21 mouse cellular contexts compared by ENCODE assay signal in genomic region chr2:60804763-60805162, GRCm38 (mm10).
DNase-seq lines count a peak whose midpoint lies in the region; ATAC-seq and TF ChIP-seq lines count a peak whose summit lies in the region.
"Had no signal": no experiment of that assay in that cellular context is flagged by ENCODE, and none has a peak within 500 bp of the region (broad histone marks: within the 10 kb centered on the region; RNA-seq: fewer than 3 reads in every experiment).

No protein-coding gene starts in this region.

- WGBS in hindbrain, embryonic 14.5 days = 61% methylated on average over 7 of the region's 7 CpGs
- 74% methylated on average over 7 of the region's 7 CpGs for WGBS in hindbrain, embryonic 10.5 days
- 46% methylated on average over 7 of the region's 7 CpGs for WGBS in embryonic facial prominence, embryonic 15.5 days

- H3K4me3 ChIP-seq in gastrocnemius, adult 2 months = no peak overlapping the region
- no peak overlapping the region for H3K4me3 ChIP-seq in hindbrain, embryonic 14.5 days (replicated peaks; ENCODE audit: low read length)
- no peak overlapping the region for H3K4me3 ChIP-seq in hindbrain, embryonic 10.5 days
- H3K4me3 ChIP-seq in embryonic facial prominence, embryonic 15.5 days (replicated peaks) = no peak overlapping the region
- H3K4me3 ChIP-seq: forebrain, embryonic 12.5 days; hindbrain, embryonic 15.5 days had no signal

- no peak overlapping the region for H3K4me2 ChIP-seq in hindbrain, embryonic 14.5 days (replicated peaks)
- no peak overlapping the region for H3K4me2 ChIP-seq in embryonic facial prominence, embryonic 15.5 days (replicated peaks)
- H3K4me2 ChIP-seq: forebrain, embryonic 12.5 days; heart, embryonic 11.5 days; hindbrain, embryonic 15.5 days had no signal

- no peak overlapping the region for H3K9ac ChIP-seq in hindbrain, embryonic 14.5 days
- no peak overlapping the region for H3K9ac ChIP-seq in embryonic facial prominence, embryonic 15.5 days
- H3K9ac ChIP-seq: forebrain, embryonic 12.5 days; hindbrain, embryonic 15.5 days had no signal

- no peaks in the 10 kb centered on the region for H3K9me3 ChIP-seq in hindbrain, embryonic 14.5 days (ENCODE audit: control insufficient read depth, low read length)
- H3K9me3 ChIP-seq in hindbrain, embryonic 10.5 days = no peaks in the 10 kb centered on the region
- H3K9me3 ChIP-seq in embryonic facial prominence, embryonic 15.5 days (replicated peaks) = no peaks in the 10 kb centered on the region
- H3K9me3 ChIP-seq: forebrain, embryonic 12.5 days; hindbrain, embryonic 15.5 days had no signal

- TF ChIP-seq CTCF in gastrocnemius, adult 2 months (IDR thresholded peaks at IDR 0.05) = no peak

- H3K36me3 ChIP-seq in hindbrain, embryonic 14.5 days (replicated peaks; ENCODE audit: control insufficient read depth, insufficient read depth) = no peaks in the 10 kb centered on the region
- H3K36me3 ChIP-seq in hindbrain, embryonic 10.5 days = no peaks in the 10 kb centered on the region
- H3K36me3 ChIP-seq in embryonic facial prominence, embryonic 15.5 days = no peaks in the 10 kb centered on the region
- H3K36me3 ChIP-seq: forebrain, embryonic 12.5 days; hindbrain, embryonic 15.5 days had no signal

- intact Hi-C loops in gastrocnemius, adult 2 months (cut with DNase I) = loop anchor here (5.0 kb wide), 5 partner anchors 48 to 653 kb away; partner anchors contain the start of gene Rbms1

- DNase-seq in gastrocnemius, adult 2 months = no peak
- DNase-seq in gastrocnemius, adult 18-20 months (ENCODE audit: low spot score) = no peak
- DNase-seq in hindbrain, embryonic 14.5 days (ENCODE audit: low spot score) = no peak
- DNase-seq in hindbrain, embryonic 10.5 days (ENCODE audit: low spot score) = no peak
- peak; percentile 16 for DNase-seq in R1 (ENCODE audit: low read depth, low spot score)
- DNase-seq in ovary, postnatal 14 days (ENCODE audit: low spot score) = no peak
- no peak for DNase-seq in ovary, adult 18-20 months (ENCODE audit: low spot score)
- DNase-seq: adrenal gland, adult 2 months; adrenal gland, postnatal 25 days; cerebellum, adult 18-20 months; cerebellum, adult 9-11 months; cerebellum, postnatal 36 days; gastrocnemius, postnatal 36 days; heart, adult 18-20 months; heart, postnatal 10 days had no signal

- H3K27ac ChIP-seq in gastrocnemius, adult 2 months = peak overlapping the region; percentile 31; the same call in 1 of the 2 replicates
- H3K27ac ChIP-seq in hindbrain, embryonic 14.5 days = 0 out of 2 replicates have a peak overlapping the region, but pooled peaks have one; percentile 34
- no peak overlapping the region for H3K27ac ChIP-seq in hindbrain, embryonic 10.5 days
- 0 out of 2 replicates have a peak overlapping the region, but pooled peaks have one; percentile 11 for H3K27ac ChIP-seq in embryonic facial prominence, embryonic 15.5 days (replicated peaks)
- H3K27ac ChIP-seq: forebrain, embryonic 12.5 days had no signal

- ATAC-seq in hindbrain, embryonic 14.5 days (ENCODE audit: low FRiP score) = no peak
- ATAC-seq in embryonic facial prominence, embryonic 15.5 days (ENCODE audit: insufficient number of reproducible peaks, low FRiP score, low TSS enrichment, low read depth) = no peak
- ATAC-seq: forebrain, embryonic 16.5 days; intestine, embryonic 16.5 days had no signal

- H3K27me3 ChIP-seq in hindbrain, embryonic 14.5 days (ENCODE audit: control insufficient read depth, insufficient read depth, low read length) = 0 out of 2 replicates have a peak, but pooled peaks cover 4% of the 10 kb centered on the region
- H3K27me3 ChIP-seq in hindbrain, embryonic 10.5 days (ENCODE audit: insufficient read depth, poor library complexity, severe bottlenecking) = peaks cover 15% of the 10 kb centered on the region
- H3K27me3 ChIP-seq in embryonic facial prominence, embryonic 15.5 days = no peaks in the 10 kb centered on the region
- H3K27me3 ChIP-seq: hindbrain, embryonic 15.5 days had no signal

- peaks cover 23% of the 10 kb centered on the region for H3K4me1 ChIP-seq in hindbrain, embryonic 14.5 days (replicated peaks; ENCODE audit: control insufficient read depth, insufficient read depth, low read length)
- peaks cover 62% of the 10 kb centered on the region for H3K4me1 ChIP-seq in hindbrain, embryonic 10.5 days (replicated peaks)
- H3K4me1 ChIP-seq in embryonic facial prominence, embryonic 15.5 days = peaks cover 76% of the 10 kb centered on the region
